Mouse (Mus musculus): ENCODE measurements around the gene Rab23.

Gene Rab23

DNA sequence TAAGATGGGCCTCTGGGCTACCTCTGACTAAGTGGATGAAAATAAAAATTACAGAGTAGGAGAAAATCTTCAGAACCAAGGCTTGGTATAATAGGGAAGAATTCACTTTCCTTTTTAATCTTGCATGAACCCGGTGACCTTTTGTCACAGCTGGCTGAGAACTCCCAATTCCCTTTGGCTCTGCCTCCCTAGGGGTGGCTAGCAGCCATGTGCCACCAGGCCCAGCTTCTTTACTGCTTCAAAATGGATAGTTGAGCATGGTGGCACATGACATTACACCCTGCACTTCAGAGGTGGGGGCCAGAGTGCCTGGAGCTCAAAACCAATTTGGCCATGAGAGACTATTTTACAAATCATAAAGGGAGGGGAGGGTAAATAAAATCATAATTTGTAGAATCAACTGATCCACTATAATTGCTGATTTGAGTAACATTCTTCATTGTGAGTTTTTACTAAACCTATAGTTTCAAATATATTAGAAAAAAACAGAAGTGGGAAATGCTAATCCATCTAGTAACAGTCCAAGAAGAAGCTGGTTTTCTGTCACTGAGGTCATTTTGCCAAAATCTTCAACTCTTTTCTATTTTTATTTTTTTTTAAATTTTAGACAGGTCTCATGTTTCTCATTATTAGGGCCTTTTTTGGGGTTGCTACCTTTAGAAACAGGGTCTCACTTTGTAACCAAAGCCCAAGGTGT lies 48.6 kb downstream of the Rab23 start:
- DNase-seq (ENCODE audit: low spot score): no peak

DNA sequence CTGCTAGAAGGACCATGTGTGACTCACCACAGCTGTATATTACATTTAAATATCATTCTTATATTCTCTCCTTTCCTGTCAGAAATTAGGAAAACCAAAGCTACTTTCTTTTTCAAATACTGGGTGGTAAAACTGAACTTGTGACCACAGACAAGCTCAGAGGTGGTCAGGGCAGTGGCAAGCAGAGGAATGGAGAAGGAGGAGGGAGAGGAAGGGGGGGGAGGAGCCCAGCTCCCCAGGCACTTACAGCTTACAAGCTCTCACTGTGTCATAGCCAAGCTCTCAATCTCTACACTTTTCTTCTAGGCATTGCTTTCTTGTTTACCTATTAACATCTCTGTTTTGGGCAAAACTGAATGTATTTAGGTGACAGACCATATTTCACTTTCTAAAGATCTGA lies 49.1 kb downstream of the Rab23 start:
- no peak for DNase-seq (ENCODE audit: low spot score)

DNA sequence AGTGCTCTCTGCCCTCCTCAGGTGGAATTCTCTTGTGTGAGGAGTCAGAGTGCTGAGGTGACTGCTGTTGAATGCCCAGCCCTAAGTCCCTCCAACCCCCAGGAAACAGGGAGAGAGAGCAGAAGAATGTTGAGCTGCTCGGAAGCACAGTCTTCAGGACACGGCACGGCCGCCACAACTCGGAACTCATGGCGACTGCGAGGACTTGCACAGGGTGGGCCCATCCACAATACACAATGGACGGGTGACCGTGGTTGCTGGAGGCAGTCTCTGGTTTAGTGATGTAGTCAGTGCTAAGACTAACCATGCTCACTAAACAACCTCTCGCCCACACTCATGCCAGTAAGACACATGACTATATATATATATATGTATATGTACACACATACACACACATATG lies 51.9 kb downstream of the Rab23 start:
- no peak for DNase-seq (ENCODE audit: low spot score)

DNA sequence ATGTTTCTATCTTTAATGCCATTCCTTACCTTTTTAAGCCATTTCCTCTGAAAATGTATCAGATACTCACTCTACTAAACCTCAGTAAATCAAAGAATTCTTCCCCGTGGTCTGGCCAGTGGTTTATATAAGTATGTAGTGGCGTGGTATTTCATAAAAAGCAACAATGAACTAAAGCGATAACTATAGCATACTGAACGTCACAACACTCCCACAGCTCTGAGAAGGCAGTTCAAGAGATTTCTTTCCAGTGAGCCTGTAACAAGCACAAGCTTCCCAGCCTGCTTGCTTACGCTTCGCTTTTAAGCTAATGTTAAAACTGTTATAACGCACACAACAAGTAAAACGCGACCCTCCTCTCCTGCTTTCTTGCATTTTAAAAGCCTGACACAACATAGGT lies 52.4 kb downstream of the Rab23 start:
- DNase-seq (ENCODE audit: low spot score): no peak

DNA sequence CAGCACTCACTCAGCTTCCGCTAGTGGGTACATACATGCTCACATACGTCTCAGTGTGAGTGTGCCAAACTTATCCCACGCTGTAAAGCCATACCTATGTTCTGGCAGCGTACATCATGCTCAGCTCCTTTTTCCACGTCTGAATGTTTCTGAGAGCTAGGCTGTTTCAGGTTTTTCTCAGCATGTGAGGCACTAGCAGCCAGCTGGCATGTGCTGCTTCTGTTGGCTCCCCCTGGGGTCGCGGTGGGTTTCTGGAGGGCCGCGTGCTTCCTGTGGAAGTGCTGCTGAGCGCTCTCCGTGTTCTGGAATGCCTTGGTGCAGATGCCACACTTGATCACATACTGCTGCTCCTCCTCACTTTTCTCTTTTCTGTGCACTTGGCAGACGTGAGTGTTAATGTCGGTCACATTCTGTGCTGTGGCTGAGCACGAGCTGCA lies 56.5 kb downstream of the Rab23 start:
- DNase-seq (ENCODE audit: low spot score): no peak

DNA sequence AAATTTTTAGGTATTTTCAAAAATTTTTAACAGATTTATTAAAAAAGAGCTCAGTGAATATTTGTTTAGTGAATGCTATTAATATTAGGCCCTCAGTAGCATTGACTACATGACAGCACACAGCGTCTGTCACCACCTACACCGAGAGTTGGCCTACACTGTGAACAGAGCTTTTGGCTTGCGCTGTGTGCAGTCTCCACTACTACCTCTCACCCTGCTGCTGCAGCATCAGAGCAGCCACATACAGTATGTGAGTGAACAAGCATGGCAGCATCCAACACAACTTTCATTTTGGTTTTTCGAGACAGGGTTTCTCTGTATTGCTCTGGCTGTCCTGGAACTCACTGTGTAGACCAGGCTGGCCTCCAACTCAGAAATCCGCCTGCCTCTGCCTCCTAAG lies 64.9 kb downstream of the Rab23 start:
- DNase-seq (ENCODE audit: low spot score): no peak

DNA sequence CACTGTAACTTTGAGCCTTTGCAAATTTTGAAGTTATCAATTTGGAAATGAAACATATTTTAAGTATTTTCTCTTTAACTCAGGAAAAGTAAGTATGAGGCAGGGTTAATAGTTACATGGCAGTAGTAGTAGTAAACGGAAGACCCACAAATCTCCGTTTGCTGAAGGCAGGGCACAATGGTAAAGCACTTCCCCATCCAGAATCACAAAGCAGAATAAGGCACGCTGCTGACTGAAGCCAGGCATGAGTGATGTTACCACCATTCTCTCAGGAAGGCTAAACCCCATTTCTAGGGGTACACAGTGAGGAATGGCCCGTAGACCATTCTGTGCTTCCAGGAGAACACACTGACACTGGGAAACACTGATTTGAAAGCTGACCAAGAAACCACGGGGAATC lies 68.4 kb downstream of the Rab23 start:
- no peak for DNase-seq (ENCODE audit: low spot score)

DNA sequence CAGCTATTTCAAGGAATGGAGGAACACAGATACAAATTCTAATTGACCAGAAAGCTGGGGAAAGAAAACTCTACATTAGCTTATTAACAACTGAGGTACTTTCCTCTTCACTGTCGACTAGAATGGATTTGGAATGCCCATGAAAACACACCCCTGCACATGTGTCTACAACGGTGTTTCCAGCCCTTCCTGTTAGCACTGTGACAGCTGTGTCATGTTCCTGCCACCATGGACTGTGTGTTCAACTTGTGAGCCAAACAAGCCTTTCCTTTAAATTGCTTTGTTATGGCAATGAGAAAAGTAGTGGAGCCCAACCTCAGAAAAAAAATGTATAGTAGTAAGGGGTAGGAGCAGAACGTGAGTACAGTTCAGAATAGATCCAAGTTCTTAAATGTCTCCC lies 68.8 kb downstream of the Rab23 start:
- DNase-seq (ENCODE audit: low spot score): no peak
